ENCODE assay signal across 13 mouse cellular contexts in genomic region chr3:19429422-19430076, GRCm38 (mm10).
DNase-seq lines count a peak whose midpoint lies in the region; ATAC-seq and TF ChIP-seq lines count a peak whose summit lies in the region.
"Had no signal": no experiment of that assay in that cellular context is flagged by ENCODE, and none has a peak within 500 bp of the region (broad histone marks: within the 10 kb centered on the region; RNA-seq: fewer than 3 reads in every experiment).

No protein-coding gene starts in this region.

- no peak overlapping the region for H3K4me2 ChIP-seq in stomach, postnatal 0 days (replicated peaks; ENCODE audit: low read depth)
- no peak overlapping the region for H3K4me2 ChIP-seq in midbrain, embryonic 16.5 days (ENCODE audit: low read length)
- H3K4me2 ChIP-seq: heart, embryonic 12.5 days; hindbrain, embryonic 15.5 days; liver, embryonic 15.5 days; midbrain, embryonic 12.5 days had no signal

- peak overlapping the region; percentile 30 for H3K27ac ChIP-seq in stomach, postnatal 0 days (replicated peaks)
- H3K27ac ChIP-seq in midbrain, embryonic 16.5 days (ENCODE audit: low read length) = no peak overlapping the region
- H3K27ac ChIP-seq: gastrocnemius, adult 2 months; hindbrain, embryonic 15.5 days; liver, embryonic 15.5 days; midbrain, embryonic 12.5 days had no signal

- H3K27me3 ChIP-seq in C2C12 (ENCODE audit: control insufficient read depth, insufficient read depth, insufficient read length) = no peaks in the 10 kb centered on the region
- H3K27me3 ChIP-seq in stomach, postnatal 0 days (ENCODE audit: control insufficient read depth, insufficient read depth, low read length) = no peaks in the 10 kb centered on the region
- no peaks in the 10 kb centered on the region for H3K27me3 ChIP-seq in midbrain, embryonic 16.5 days (ENCODE audit: control insufficient read depth, insufficient read depth, low read depth, low read length)
- H3K27me3 ChIP-seq: heart, embryonic 12.5 days; hindbrain, embryonic 15.5 days; liver, embryonic 15.5 days; midbrain, embryonic 12.5 days had no signal

- H3K79me2 ChIP-seq in C2C12 (ENCODE audit: control insufficient read depth, insufficient read depth) = no peaks in the 10 kb centered on the region

- no peak for TF ChIP-seq CTCF in C2C12 (IDR thresholded peaks at IDR 0.05; ENCODE audit: control insufficient read depth, insufficient read depth, insufficient read length)
- no peak for TF ChIP-seq CTCF in stomach, postnatal 0 days (IDR thresholded peaks at IDR 0.05; ENCODE audit: low read depth)

- H3K4me1 ChIP-seq in stomach, postnatal 0 days (replicated peaks; ENCODE audit: control insufficient read depth, insufficient read depth) = no peaks in the 10 kb centered on the region
- H3K4me1 ChIP-seq in midbrain, embryonic 16.5 days (ENCODE audit: control insufficient read depth, insufficient read depth, low read length) = no peaks in the 10 kb centered on the region
- H3K4me1 ChIP-seq: heart, embryonic 12.5 days; hindbrain, embryonic 15.5 days; liver, embryonic 15.5 days; midbrain, embryonic 12.5 days had no signal

- H3K9me3 ChIP-seq in stomach, postnatal 0 days (ENCODE audit: control insufficient read depth, low read length) = no peaks in the 10 kb centered on the region
- H3K9me3 ChIP-seq in midbrain, embryonic 16.5 days (replicated peaks; ENCODE audit: control insufficient read depth, low read length, poor library complexity, severe bottlenecking) = no peaks in the 10 kb centered on the region
- H3K9me3 ChIP-seq: heart, embryonic 12.5 days; hindbrain, embryonic 15.5 days; liver, embryonic 15.5 days; midbrain, embryonic 12.5 days had no signal

- no peak overlapping the region for H3ac ChIP-seq in C2C12 (ENCODE audit: control insufficient read depth, insufficient read length, low read depth)

- H3K36me3 ChIP-seq in C2C12 (ENCODE audit: control insufficient read depth, insufficient read depth) = no peaks in the 10 kb centered on the region
- no peaks in the 10 kb centered on the region for H3K36me3 ChIP-seq in stomach, postnatal 0 days (ENCODE audit: control insufficient read depth, insufficient read depth, low read length)
- H3K36me3 ChIP-seq in midbrain, embryonic 16.5 days (ENCODE audit: control insufficient read depth, insufficient read depth, low read length) = no peaks in the 10 kb centered on the region
- H3K36me3 ChIP-seq: heart, embryonic 12.5 days; hindbrain, embryonic 15.5 days; liver, embryonic 15.5 days; midbrain, embryonic 12.5 days had no signal

- DNase-seq in Muller cell, postnatal 12 days (ENCODE audit: inconsistent ontology term) = peak; percentile 52
- no peak for DNase-seq in stomach, postnatal 0 days (ENCODE audit: low spot score)
- no peak for DNase-seq in gastrocnemius, adult 18-20 months (ENCODE audit: low spot score)
- DNase-seq in MN1 (ENCODE audit: low spot score) = no peak
- DNase-seq: gastrocnemius, adult 2 months; kidney, postnatal 14 days had no signal

- H3K9ac ChIP-seq in stomach, postnatal 0 days (ENCODE audit: low read length) = no peak overlapping the region
- no peak overlapping the region for H3K9ac ChIP-seq in midbrain, embryonic 16.5 days (ENCODE audit: low read depth, low read length)
- H3K9ac ChIP-seq: heart, embryonic 12.5 days; hindbrain, embryonic 15.5 days; liver, embryonic 15.5 days; midbrain, embryonic 12.5 days had no signal

- TF ChIP-seq EP300 in stomach, postnatal 0 days (optimal IDR thresholded peaks at IDR 0.05) = no peak

- no peaks in the 10 kb centered on the region for H3K79me3 ChIP-seq in C2C12 (ENCODE audit: low read depth)

- H3K4me3 ChIP-seq in C2C12 (ENCODE audit: insufficient read depth, poor library complexity, severe bottlenecking) = no peak overlapping the region
- H3K4me3 ChIP-seq in stomach, postnatal 0 days (ENCODE audit: low read depth, low read length) = no peak overlapping the region
- no peak overlapping the region for H3K4me3 ChIP-seq in midbrain, embryonic 16.5 days (ENCODE audit: low read depth, low read length)
- H3K4me3 ChIP-seq: gastrocnemius, adult 2 months; heart, embryonic 12.5 days; hindbrain, embryonic 15.5 days; liver, embryonic 15.5 days; midbrain, embryonic 12.5 days had no signal

- WGBS in stomach, postnatal 0 days = 59% methylated on average over 6 of the region's 6 CpGs
- WGBS in midbrain, embryonic 16.5 days = 89% methylated on average over 6 of the region's 6 CpGs

- peak; percentile 60 for ATAC-seq in inflammation-experienced regulatory T-cells, adult 6 months
- ATAC-seq in stomach, postnatal 0 days (ENCODE audit: low FRiP score, low TSS enrichment) = peak; percentile 86
- ATAC-seq in midbrain, embryonic 16.5 days = no peak

TF ChIP-seq in C2C12, 6 proteins besides CTCF, POLR2A, EP300 and RAD21:
- peak; percentile 47 for TF ChIP-seq USF1 (IDR thresholded peaks at IDR 0.05; ENCODE audit: low read depth)
- TF ChIP-seq FOSL1 (IDR thresholded peaks at IDR 0.05; ENCODE audit: insufficient read depth, low read length, poor library complexity, severe bottlenecking) = no peak
- TF ChIP-seq MYOG (IDR thresholded peaks at IDR 0.05; ENCODE audit: control insufficient read depth, extremely low read depth, insufficient read length) = no peak
- peak; percentile 9 for TF ChIP-seq CEBPB (IDR thresholded peaks at IDR 0.05; ENCODE audit: low read depth)
- peak; percentile 25 for TF ChIP-seq MYOD1 (IDR thresholded peaks at IDR 0.05; ENCODE audit: control insufficient read depth, insufficient read length, low read depth)
- TF ChIP-seq MAX (IDR thresholded peaks at IDR 0.05) = peak; percentile 87
